In the genomic region with DNA sequence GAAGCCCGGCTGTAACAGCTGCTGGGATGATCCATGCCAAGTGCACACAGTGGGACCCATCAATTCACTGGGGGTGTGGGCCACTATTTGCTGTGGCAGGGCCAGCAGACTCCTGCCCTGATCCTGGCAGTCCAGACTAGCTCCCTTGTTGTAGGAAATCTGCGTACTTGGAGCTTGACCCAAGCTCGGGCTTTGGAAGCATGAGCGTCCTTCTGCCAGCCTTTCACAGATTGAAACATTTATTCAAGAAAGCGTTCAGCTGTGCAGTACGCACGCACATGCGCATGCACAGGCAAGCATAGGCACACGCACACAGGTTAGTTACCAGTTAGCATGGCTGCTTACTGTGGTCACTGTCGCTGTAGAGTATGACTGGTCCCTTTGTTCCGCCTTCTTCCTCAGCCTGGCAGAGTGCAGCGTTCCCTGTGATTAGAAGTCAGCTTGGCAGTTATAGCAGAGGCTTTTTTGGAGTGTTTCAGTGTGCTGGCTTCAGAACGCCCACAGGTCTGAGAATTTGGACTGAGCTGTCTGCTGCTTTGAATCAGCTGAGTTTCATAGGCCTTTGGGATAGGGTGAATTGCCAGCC, we compare ENCODE assay signal across 8 mouse cellular contexts. TPM values are rescaled to one million over a fixed set of nuclear protein-coding genes. Genes with fewer than 3 reads are reported as not detected.
DNase-seq lines count a peak whose midpoint lies in the region.

No protein-coding gene starts in this region.

- peak; percentile 49 to 56 for DNase-seq in cerebellum, adult 18-20 months
- DNase-seq in cerebellum, adult 9-10 months = no peak
- DNase-seq in Muller cell, postnatal 12 days (ENCODE audit: inconsistent ontology term) = peak; percentile 94
- DNase-seq in gonadal fat pad, adult 2 months (ENCODE audit: low read depth) = peak; percentile 65
- DNase-seq in left cerebral cortex, postnatal 36 days (ENCODE audit: low spot score in 2 of 2) = peak; percentile 77 to 82
- DNase-seq in urinary bladder, postnatal 14 days (ENCODE audit: low spot score) = no peak
- no peak for DNase-seq in thymus, postnatal 4 days
- no peak for DNase-seq in kidney, postnatal 25 days

- intact Hi-C loops in left cerebral cortex, postnatal 36 days (cut with DNase I) = loop anchor here (2.0 kb wide), 1 partner anchor 18 kb away; no protein-coding TSS in a partner anchor

RNA-seq across cellular contexts. Expression of a gene that starts 47.0 kb away (rescaled TPM):
- polyA plus RNA-seq in gonadal fat pad, adult 2 months (2012; rRNA removed) = 23.2 and 39.4 TPM in 2 replicates
- total RNA-seq in left cerebral cortex, postnatal 36 days (2021) = 10 to 100 TPM; 28.0 to 31.2 TPM

RNA-seq across cellular contexts. Expression of a gene that starts 49.1 kb away (rescaled TPM):
- polyA plus RNA-seq in gonadal fat pad, adult 2 months (2012; rRNA removed) = 25.6 and 27.3 TPM in 2 replicates
- total RNA-seq in left cerebral cortex, postnatal 36 days (2021) = 100 to 1,000 TPM; 295 to 323 TPM

Comparison
In these comparisons a context has a peak if more than half of its experiments do, and no peak if none do; other contexts are left out.
1. DNase-seq: peak in cerebellum, adult 18-20 months (2 of 2), Muller cell, postnatal 12 days (single experiment), gonadal fat pad, adult 2 months (single experiment) and left cerebral cortex, postnatal 36 days (2 of 2); none in cerebellum, adult 9-10 months (single experiment), urinary bladder, postnatal 14 days (single experiment), thymus, postnatal 4 days (single experiment) and kidney, postnatal 25 days (0 of 2).